Mouse (Mus musculus) induced T-regulatory cell, adult 2 months (primary cell): Measurements from ENCODE around the gene Gm37240.

Experiments
- DNase-seq: peaks from one replicate; pipeline ENCODE4 v3.0.0-alpha.2; 2012; ENCODE audit warnings: low read depth

The Gm37240 gene

DNA sequence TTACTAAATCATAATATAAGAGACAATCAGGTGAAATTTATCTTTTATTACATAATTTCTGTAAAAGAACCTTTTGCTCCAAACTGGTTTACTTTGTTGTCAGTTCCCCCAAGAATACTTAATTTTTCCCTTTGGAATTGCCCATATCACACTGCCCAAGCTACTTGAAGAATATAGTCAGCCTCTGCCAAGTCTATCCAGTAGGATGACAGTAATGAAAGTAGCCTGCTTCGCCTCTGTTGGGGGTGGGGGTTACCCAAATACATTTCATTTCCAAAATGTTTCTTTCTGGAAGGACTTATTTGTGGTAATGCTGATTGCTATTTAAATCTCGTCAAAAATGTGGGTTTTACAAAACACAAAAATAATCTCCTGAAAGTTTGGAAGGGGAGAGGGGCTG lies 935.6 kb downstream of the Gm37240 start:
- no peak for DNase-seq

DNA sequence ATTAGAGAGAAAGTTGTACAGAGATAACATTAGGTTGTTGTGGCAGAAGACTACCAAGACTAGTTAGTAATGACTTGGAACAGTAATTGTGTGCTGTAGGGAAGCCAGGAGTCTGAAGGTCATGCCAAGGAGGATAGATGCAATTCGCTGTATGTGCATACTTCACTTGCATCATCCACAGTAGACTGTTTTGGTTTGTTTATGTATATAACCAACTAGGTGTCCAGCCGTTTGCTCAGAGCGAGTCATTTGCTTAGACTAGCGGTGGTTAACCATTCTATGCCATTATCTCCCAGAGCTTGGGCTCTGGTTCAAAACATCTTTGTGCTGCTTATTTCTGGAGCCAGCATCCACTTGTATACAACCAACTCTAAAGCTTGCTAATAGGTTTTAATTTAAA lies 937.9 kb downstream of the Gm37240 start:
- DNase-seq: no peak

DNA sequence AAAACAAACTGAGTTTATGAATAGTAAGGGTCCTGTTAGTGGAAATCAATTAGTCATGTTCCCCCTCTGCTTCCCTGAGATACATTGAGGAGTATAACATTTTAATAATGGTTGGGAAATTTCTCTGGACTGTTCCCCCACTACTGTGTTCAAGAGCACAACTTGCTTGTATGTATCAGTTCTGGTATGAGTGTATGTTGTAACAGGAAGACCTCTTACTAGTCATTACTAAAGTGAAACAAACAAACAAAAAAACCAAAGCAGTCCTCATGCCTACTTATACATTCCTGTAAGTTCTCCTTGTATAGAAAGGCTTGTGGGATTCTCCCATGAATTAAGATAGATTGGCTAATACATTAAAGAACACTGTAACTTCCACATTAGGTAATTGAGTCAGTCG lies 940.9 kb downstream of the Gm37240 start:
- DNase-seq: peak; percentile 22

- peak; percentile 11 for DNase-seq
Measured at GRCm38 (mm10) chr3:84944933-84945332, 942.4 kb downstream of the Gm37240 start.

GRCm38 (mm10) chr3:84937360-84938355 lies 949.7 kb downstream of the Gm37240 start:
- DNase-seq: no peak

- DNase-seq: no peak
Measured at GRCm38 (mm10) chr3:84936956-84937355, 950.4 kb downstream of the Gm37240 start.

DNA sequence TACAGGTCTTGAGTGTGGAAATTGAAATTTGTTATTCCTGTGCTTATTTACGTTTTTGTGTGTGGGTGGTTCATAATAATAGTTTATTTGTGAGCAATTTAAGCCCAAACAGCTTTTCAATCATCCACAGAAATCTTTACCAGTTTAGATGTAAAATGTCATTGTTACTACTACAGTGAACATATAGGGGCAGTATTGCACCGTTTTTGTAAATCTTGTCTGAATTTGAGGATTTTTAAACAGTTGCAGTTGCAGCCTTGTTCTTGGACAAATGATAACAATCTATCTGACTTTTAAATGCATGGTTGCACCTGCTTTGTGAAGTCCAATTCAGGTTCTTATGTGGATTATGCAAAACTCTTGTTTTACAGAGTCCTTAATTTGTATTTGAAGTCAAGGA lies 951.1 kb downstream of the Gm37240 start:
- DNase-seq: peak; percentile 25

DNA sequence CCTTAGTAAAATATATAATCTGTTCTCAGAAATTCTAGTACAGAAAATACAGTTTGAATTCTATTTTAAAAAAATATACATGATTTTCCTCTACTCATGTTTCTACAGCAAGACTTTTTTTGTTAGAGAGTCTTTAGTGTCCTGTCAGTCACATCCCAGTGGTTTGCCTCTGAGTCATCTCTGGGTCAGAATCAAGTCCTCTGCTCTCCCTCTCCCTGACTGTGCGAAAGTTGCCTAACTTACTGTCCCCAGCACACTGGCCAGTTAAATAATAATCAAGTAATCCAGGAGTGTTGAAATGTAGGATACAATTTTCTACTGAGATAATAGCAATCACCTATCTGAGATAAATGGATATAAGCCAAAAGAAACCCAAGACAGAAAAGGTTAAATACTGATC lies 951.6 kb downstream of the Gm37240 start:
- no peak for DNase-seq

DNA sequence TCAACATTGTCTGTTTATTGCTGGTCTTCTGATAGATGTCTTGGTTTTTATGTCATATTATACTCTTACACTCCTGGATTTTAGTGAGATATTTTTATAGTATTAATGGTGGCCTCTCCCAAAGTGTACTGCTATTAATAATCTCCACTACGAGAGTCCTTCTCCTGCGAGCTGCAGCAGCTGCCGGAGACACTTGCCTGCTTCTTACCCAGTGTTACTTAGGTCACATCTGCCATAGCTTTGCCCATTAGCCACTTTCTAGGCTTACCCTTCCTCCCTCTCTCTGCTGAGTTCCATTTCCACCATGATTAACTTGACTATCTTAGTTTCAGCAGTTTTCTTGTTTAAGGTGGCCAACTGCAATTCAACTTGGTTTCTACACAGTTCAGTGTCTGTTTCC lies 956.6 kb downstream of the Gm37240 start:
- DNase-seq: no peak

- no peak for DNase-seq
Measured at GRCm38 (mm10) chr3:84929171-84929570, 958.1 kb downstream of the Gm37240 start.

GRCm38 (mm10) chr3:84927901-84928300 lies 959.4 kb downstream of the Gm37240 start:
- peak; percentile 31 for DNase-seq

DNA sequence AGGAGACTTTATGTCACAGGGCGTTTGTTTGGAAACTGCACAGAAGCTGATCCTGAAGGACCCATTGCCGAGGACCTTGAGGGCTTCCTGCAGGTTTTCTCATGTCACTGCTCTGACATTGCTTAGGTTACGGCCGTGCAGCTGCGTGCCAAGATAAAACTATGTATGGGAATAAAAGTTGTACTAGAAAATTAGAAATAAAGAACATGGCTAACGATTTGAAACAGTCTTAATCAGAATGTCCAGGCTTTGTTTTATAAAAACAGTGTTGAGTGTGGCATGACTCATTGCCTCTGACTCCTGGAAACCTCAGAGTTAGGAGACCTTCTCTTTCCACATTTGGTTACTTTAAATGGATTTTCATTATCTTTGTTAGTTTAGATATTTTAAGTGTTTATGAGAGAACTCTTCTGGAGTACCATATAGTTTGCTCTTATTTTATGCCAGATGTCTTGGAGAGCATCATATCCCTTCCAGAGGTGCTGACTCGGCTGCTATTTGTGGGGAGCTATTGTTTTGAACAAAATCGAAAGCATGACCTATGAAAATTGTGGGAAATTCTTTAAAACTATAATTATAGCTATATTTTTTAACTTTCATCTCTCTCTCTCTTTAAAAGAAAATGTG lies 960.0 kb downstream of the Gm37240 start:
- DNase-seq: no peak

DNA sequence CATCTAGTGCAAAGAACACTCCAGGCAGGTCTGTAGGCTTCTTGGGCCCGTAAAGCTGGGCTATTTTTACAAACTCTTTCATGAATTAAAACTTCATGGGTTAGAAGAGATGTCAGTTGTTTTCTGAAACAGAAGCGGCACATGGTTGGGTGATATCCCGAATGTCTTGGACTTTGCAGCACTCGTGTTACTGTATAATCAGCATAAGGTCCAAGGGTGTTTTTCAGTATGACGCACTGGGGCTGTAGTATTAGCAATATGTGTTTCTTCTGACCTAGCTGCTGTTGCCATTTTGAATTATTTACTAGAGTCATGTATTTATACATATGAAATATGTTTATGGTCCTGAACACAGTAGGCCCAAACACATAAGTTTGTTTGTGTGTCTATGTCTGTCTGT lies 961.2 kb downstream of the Gm37240 start:
- no peak for DNase-seq

GRCm38 (mm10) chr3:84925229-84925628 lies 962.1 kb downstream of the Gm37240 start:
- DNase-seq: no peak

DNA sequence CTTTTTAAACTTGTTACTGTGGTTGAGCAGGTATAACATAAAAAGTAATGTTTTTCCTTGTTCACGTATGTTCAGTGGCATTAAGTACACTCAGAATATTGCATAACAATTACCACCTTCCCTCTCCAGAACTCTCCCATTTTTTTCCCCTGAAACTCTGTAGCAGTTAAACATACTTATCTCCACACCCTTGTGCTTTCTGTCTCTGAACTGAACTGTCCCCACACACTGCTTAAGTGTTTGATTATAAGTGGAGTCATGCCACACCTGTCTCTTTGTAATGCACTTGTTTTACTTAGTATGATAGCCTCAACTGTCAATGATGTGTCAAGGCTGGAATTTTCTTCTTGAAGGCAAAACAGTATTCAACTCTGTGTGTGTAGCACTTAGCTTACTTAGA lies 963.6 kb downstream of the Gm37240 start:
- DNase-seq: no peak

GRCm38 (mm10) chr3:84923256-84923655 lies 964.1 kb downstream of the Gm37240 start:
- DNase-seq: no peak

DNA sequence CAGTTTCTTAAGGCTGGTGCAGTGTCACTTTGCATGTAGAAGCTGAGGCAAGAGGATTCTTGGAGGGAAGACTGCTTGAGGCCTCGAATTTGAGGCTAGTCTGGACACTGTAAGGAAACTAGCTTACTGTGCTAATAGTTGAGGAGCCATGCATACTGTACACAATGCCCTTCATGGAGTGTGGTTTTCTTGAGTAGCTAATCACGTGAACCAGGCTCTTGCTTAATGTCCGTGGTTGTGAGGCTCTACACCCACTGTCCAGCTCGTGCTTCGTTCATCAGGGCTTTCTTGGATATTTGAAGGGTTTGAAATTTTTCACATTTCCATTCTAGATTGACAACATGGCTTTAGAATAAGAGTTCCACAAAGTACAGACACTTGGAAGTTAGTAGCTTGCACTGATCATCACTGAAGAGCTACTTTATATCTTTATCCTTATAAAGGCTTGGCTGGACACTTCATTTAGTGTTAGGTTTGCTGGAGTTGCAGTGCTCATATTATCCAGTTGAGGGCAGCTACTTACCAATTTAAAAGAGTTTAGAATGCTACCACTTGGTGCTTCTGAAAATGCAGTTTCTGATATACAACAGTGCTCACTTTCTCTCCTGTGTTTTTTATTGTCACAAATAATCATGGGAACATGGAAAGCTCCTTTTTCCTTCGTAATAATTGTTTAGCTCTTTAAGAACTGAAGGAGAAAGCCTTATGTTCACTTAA lies 965.5 kb downstream of the Gm37240 start:
- DNase-seq: peak; percentile 34

GRCm38 (mm10) chr3:84917903-84918679 lies 969.2 kb downstream of the Gm37240 start:
- no peak for DNase-seq

DNA sequence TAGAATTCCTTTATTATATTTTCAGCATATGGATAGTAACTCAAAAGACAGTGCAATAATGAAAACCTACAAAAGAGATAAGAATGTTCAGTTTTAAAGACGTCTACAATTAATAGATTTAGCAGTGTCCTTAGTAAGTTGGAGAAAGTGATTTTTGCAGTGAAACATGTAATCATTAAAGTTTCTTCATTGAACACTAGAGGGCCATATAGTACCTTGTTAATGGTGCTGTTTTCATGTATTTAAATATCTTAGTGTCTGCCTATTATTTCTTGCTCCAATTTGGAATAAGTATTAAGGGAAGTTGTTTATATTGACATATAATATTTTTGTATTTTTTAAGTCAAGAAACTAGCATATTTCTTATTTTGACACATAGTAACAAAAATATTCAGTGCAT lies 973.0 kb downstream of the Gm37240 start:
- peak; percentile 20 for DNase-seq

- DNase-seq: peak; percentile 72
Measured at GRCm38 (mm10) chr3:84906528-84906927, 980.8 kb downstream of the Gm37240 start.

- DNase-seq: no peak
Measured at GRCm38 (mm10) chr3:84897952-84898351, 989.4 kb downstream of the Gm37240 start.

DNA sequence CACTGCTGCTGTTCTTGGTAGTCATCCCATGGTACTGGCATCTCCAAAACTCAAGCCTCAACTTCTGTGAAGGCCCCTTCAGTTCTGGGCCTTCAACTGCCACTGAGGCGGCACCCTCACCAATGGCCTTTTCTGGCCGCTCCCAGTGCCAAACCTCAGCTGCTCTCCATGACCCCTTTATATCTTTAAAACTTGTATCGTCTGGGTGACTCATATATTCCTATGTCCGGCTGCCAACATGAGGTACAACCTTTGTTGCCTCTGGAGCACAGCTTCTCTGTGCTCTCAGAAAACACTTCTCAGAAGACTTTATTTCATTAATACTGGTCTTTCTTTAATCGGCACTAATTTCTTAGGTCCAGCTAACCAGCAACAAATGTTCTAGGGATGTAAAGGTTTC lies 996.3 kb downstream of the Gm37240 start:
- DNase-seq: no peak
